Mouse (Mus musculus) subcutaneous adipose tissue, adult 2 months (tissue): Measurements from ENCODE around the gene Cog3. TPM values are rescaled to one million over a fixed set of nuclear protein-coding genes. Genes with fewer than 3 reads are reported as not detected.

ENCODE experiments used
- polyA plus RNA-seq: library from polyadenylated mRNA; depleted of rRNA; stranded (reverse); fragments of >200 nt; gene quantifications from 2 replicates; pipeline ENCODE4 v1.2.3, GENCODE M21; 2012; ENCODE audit warnings: low replicate concordance; rRNA removed

Cog3 gene
- polyA plus RNA-seq = 10.1 and 18.0 TPM in 2 replicates

GRCm38 (mm10) chr14:75753991-75754817, at the start of gene Cog3:
Cog3 (minus strand) TSS chr14:75754517.

GRCm38 (mm10) chr14:75786868-75787793, 32.8 kb upstream of the Cog3 start, which contains the start of gene Slc25a30:
Slc25a30 (minus strand) TSS chr14:75787037.

Other genes with a start within 250 kb of the Cog3 start
- gene Spert, start 161.4 kb downstream of the Cog3 start, polyA plus RNA-seq = not detected in 2 replicates
- gene Erich6b, start 112.3 kb downstream of the Cog3 start, polyA plus RNA-seq = not detected in 2 replicates
- 5.9 and 9.7 TPM in 2 replicates for gene Slc25a30, start 32.5 kb upstream of the Cog3 start, polyA plus RNA-seq
- 1,171 and 2,755 TPM in 2 replicates for gene Tpt1, start 90.6 kb upstream of the Cog3 start, polyA plus RNA-seq
- gene Kctd4, start 200.5 kb upstream of the Cog3 start, polyA plus RNA-seq = 0.54 TPM in 1 of 2 replicates, not detected in the other